Mouse (Mus musculus): ENCODE measurements around the gene Calcrl.

DNA sequence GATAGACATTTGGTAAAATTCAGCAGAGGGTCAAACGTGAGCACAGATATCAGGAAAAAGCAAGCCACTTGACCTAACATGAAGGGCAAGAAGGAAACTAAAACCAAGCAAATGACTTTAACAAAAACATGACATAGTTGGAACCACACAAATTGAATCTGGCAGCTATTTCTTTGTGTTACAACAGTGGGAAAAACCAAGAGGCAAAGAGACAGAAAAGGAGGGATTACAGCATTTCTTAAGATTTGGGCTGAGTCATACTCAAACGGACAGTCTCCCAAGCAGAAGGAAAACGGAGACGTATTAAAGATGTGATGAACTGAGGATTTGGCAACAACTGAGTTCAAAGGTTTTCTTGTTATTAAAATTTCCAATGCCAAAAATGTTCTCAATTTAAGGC is 88.9 kb downstream of the Calcrl start:
- no peak for TF ChIP-seq POLR2A (IDR thresholded peaks at IDR 0.05; ENCODE audit: borderline replicate concordance, insufficient read depth, low read length)
- no peak for TF ChIP-seq CTCF (IDR thresholded peaks at IDR 0.05; ENCODE audit: borderline replicate concordance, insufficient read depth, low read depth, low read length)
